Mouse (Mus musculus): ENCODE data around the gene Pigyl. TPM values are rescaled to one million over a fixed set of nuclear protein-coding genes. Genes with fewer than 3 reads are reported as not detected.

Gene Pigyl
- polyA plus RNA-seq, 1 experiment from 2014 or later, result 92.9 TPM

GRCm38 (mm10) chr9:22196412-22196811, 39.8 kb downstream of the Pigyl start:
- peaks cover 24% of the 10 kb centered on the region for H3K9me3 ChIP-seq (ENCODE audit: control insufficient read depth, low read depth, low read length)
- no peaks in the 10 kb centered on the region for H3K27me3 ChIP-seq (ENCODE audit: control insufficient read depth, insufficient read depth, low read length)
- 25% methylated on average over 5 of the region's 5 CpGs for WGBS
- H3K9ac ChIP-seq (replicated peaks; ENCODE audit: low read depth, low read length), result no peak overlapping the region
- H3K4me2 ChIP-seq (replicated peaks; ENCODE audit: low read depth, low read length), result no peak overlapping the region
- ATAC-seq (ENCODE audit: insufficient number of reproducible peaks, insufficient read depth, low FRiP score, low read depth), result peak; percentile 65; the same call in 1 of the 2 replicates
- no peak overlapping the region for H3K4me3 ChIP-seq (ENCODE audit: low read depth, low read length)
- no peak overlapping the region for H3K27ac ChIP-seq (ENCODE audit: low read length)
- H3K36me3 ChIP-seq (ENCODE audit: control insufficient read depth, insufficient read depth, low read length), result no peaks in the 10 kb centered on the region
- no peaks in the 10 kb centered on the region for H3K4me1 ChIP-seq (ENCODE audit: control insufficient read depth, insufficient read depth, low read length)

Small RNA genes lying within 50 kb of the gene (microRNA-seq; reads per million reads assigned to microRNA genes)
- not detected for gene Mir7084

Other genes starting within 250 kb of the Pigyl start
- gene Rab3d, start 238.7 kb upstream of the Pigyl start, polyA plus RNA-seq (2014; fragmentation: Nextera tagmentation; extraction: Ambion mirVana), result 41.4 and 42.7 TPM in 2 replicates
- gene Ccdc159, start 229.4 kb upstream of the Pigyl start, polyA plus RNA-seq (2014; fragmentation: Nextera tagmentation; extraction: Ambion mirVana), result 4.9 and 6.3 TPM in 2 replicates
- gene Tmem205, start 229.3 kb upstream of the Pigyl start, polyA plus RNA-seq (2014; fragmentation: Nextera tagmentation; extraction: Ambion mirVana), result 60.7 and 62.4 TPM in 2 replicates
- gene Plppr2, start 219.8 kb upstream of the Pigyl start, polyA plus RNA-seq (2014; fragmentation: Nextera tagmentation; extraction: Ambion mirVana), result 8.5 and 9.9 TPM in 2 replicates
- gene Swsap1, start 201.1 kb upstream of the Pigyl start, polyA plus RNA-seq (2014; fragmentation: Nextera tagmentation; extraction: Ambion mirVana), result 8.9 and 10.4 TPM in 2 replicates
- 6.4 and 6.7 TPM in 2 replicates for gene Epor, start 193.3 kb upstream of the Pigyl start, polyA plus RNA-seq (2014; fragmentation: Nextera tagmentation; extraction: Ambion mirVana)
- 4.9 and 5.5 TPM in 2 replicates for gene Rgl3, start 167.4 kb upstream of the Pigyl start, polyA plus RNA-seq (2014; fragmentation: Nextera tagmentation; extraction: Ambion mirVana)
- 0.63 and 0.72 TPM in 2 replicates for gene Ccdc151, start 154.2 kb upstream of the Pigyl start, polyA plus RNA-seq (2014; fragmentation: Nextera tagmentation; extraction: Ambion mirVana)
- 82.8 and 91.0 TPM in 2 replicates for gene Prkcsh, start 154.0 kb upstream of the Pigyl start, polyA plus RNA-seq (2014; fragmentation: Nextera tagmentation; extraction: Ambion mirVana)
- 5.6 and 5.7 TPM in 2 replicates for gene Elavl3, start 104.8 kb upstream of the Pigyl start, polyA plus RNA-seq (2014; fragmentation: Nextera tagmentation; extraction: Ambion mirVana)
- gene Gm49318, start 85.6 kb upstream of the Pigyl start, polyA plus RNA-seq (2014; fragmentation: Nextera tagmentation; extraction: Ambion mirVana), result not detected in 2 replicates
- gene Zfp653, start 85.5 kb upstream of the Pigyl start, polyA plus RNA-seq (2014; fragmentation: Nextera tagmentation; extraction: Ambion mirVana), result 11.4 and 14.5 TPM in 2 replicates
- 35.4 and 39.0 TPM in 2 replicates for gene Ecsit, start 71.4 kb upstream of the Pigyl start, polyA plus RNA-seq (2014; fragmentation: Nextera tagmentation; extraction: Ambion mirVana)
- gene Cnn1, start 57.6 kb upstream of the Pigyl start, polyA plus RNA-seq (2014; fragmentation: Nextera tagmentation; extraction: Ambion mirVana), result 443 and 466 TPM in 2 replicates
- 180 and 190 TPM in 2 replicates for gene Elof1, start 39.7 kb upstream of the Pigyl start, polyA plus RNA-seq (2014; fragmentation: Nextera tagmentation; extraction: Ambion mirVana)
- 10.7 and 10.8 TPM in 2 replicates for gene Acp5, start 21.1 kb upstream of the Pigyl start, polyA plus RNA-seq (2014; fragmentation: Nextera tagmentation; extraction: Ambion mirVana)
- 1.4 and 1.7 TPM in 2 replicates for gene Zfp872, start 31.2 kb downstream of the Pigyl start, polyA plus RNA-seq (2014; fragmentation: Nextera tagmentation; extraction: Ambion mirVana)
- 37.2 and 40.7 TPM in 2 replicates for gene Zfp809, start 68.9 kb downstream of the Pigyl start, polyA plus RNA-seq (2014; fragmentation: Nextera tagmentation; extraction: Ambion mirVana)
- 5.4 and 5.9 TPM in 2 replicates for gene Zfp599, start 103.0 kb downstream of the Pigyl start, polyA plus RNA-seq (2014; fragmentation: Nextera tagmentation; extraction: Ambion mirVana)
- gene Zfp810, start 150.8 kb downstream of the Pigyl start, polyA plus RNA-seq (2014; fragmentation: Nextera tagmentation; extraction: Ambion mirVana), result 21.1 and 22.7 TPM in 2 replicates
- gene Anln, start 232.3 kb downstream of the Pigyl start, polyA plus RNA-seq (2014; fragmentation: Nextera tagmentation; extraction: Ambion mirVana), result 64.0 and 64.7 TPM in 2 replicates

Measured in stomach, embryonic 14.5 days (tissue).